Mouse (Mus musculus): Measurements from ENCODE around the gene Mgat5. TPM values are rescaled to one million over a fixed set of nuclear protein-coding genes. Genes with fewer than 3 reads are reported as not detected.

The Mgat5 gene
- polyA plus RNA-seq, 1 experiment: 24.1 TPM

DNA sequence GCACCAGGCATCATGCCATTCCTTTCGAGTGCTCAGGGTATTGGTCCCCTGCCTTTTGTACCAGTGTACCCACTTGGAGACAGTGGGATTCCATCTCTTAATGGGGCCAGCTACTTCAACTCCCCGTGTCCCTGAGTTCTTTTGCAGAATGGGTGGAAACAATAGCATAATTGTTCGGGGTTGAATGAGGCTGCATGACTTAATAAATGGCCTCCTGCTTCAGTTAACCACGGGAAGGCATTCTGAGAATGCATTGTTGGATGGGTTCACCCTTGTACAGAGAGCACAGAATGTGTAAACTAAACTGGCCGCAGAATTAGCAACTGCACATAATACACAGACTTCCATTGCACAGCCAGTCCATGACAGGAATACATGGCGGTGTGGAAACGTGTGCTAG is 214.8 kb downstream of the Mgat5 start:
- TF ChIP-seq POLR2A (IDR thresholded peaks at IDR 0.05; ENCODE audit: control insufficient read depth, extremely low read depth, insufficient read depth, low read length, poor library complexity): no peak
- no peak for TF ChIP-seq CTCF (IDR thresholded peaks at IDR 0.05; ENCODE audit: borderline replicate concordance, control insufficient read depth, extremely low read depth, insufficient read depth, low read length, poor library complexity)
- Histone ChIP-seq H3K4me3 (ENCODE audit: control insufficient read depth, insufficient read depth, low read length) (no peak overlapping the region), H3K36me3 (ENCODE audit: control insufficient read depth, insufficient read depth, low read length) (peaks cover 33% of the 10 kb centered on the region), H3K4me1 (replicated peaks; ENCODE audit: control insufficient read depth, insufficient read depth, low read length) (no peaks in the 10 kb centered on the region), H3K27ac (ENCODE audit: control insufficient read depth, insufficient read depth, low read length) (no peak overlapping the region), H3K27me3 (ENCODE audit: control insufficient read depth, insufficient read depth, low read length) (no peaks in the 10 kb centered on the region)
- no peak for DNase-seq
- 94% methylated on average over 7 of the region's 7 CpGs for WGBS

DNA sequence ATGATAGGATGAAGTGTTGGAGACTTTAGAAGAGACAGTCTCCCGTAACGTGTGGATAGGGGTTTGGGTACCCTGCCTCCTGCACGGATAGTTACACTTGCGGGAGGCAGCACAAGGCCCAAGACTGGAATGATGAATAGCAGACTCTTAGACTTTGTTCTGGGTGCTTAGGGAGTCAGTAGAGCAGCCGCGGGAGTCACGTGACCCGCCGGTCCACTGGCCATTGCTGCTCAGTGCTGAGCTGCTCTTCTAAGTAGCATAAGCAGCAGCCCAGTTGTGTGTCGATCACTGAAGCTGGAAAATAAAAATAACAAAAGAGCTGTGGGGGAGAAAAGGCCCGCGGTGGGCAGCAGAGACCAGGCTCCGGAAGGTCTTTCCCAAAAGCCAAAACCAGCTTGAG is 215.6 kb downstream of the Mgat5 start:
- Histone ChIP-seq H3K27me3 (ENCODE audit: control insufficient read depth, insufficient read depth, low read length) (no peaks in the 10 kb centered on the region), H3K4me3 (ENCODE audit: control insufficient read depth, insufficient read depth, low read length) (no peak overlapping the region), H3K27ac (ENCODE audit: control insufficient read depth, insufficient read depth, low read length) (no peak overlapping the region), H3K36me3 (ENCODE audit: control insufficient read depth, insufficient read depth, low read length) (peaks cover 26% of the 10 kb centered on the region), H3K4me1 (replicated peaks; ENCODE audit: control insufficient read depth, insufficient read depth, low read length) (no peaks in the 10 kb centered on the region)
- TF ChIP-seq POLR2A (IDR thresholded peaks at IDR 0.05; ENCODE audit: control insufficient read depth, extremely low read depth, insufficient read depth, low read length, poor library complexity) (no peak), CTCF (IDR thresholded peaks at IDR 0.05; ENCODE audit: borderline replicate concordance, control insufficient read depth, extremely low read depth, insufficient read depth, low read length, poor library complexity) (no peak)
- 96% methylated on average over 13 of the region's 13 CpGs for WGBS
- no peak for DNase-seq

- peaks cover 22% of the 10 kb centered on the region for H3K36me3 ChIP-seq (ENCODE audit: control insufficient read depth, insufficient read depth, low read length)
- H3K27ac ChIP-seq (ENCODE audit: control insufficient read depth, insufficient read depth, low read length): no peak overlapping the region
- no peaks in the 10 kb centered on the region for H3K27me3 ChIP-seq (ENCODE audit: control insufficient read depth, insufficient read depth, low read length)
- H3K4me1 ChIP-seq (replicated peaks; ENCODE audit: control insufficient read depth, insufficient read depth, low read length): no peaks in the 10 kb centered on the region
- no peak overlapping the region for H3K4me3 ChIP-seq (ENCODE audit: control insufficient read depth, insufficient read depth, low read length)
- no peak for DNase-seq
- TF ChIP-seq CTCF (IDR thresholded peaks at IDR 0.05; ENCODE audit: borderline replicate concordance, control insufficient read depth, extremely low read depth, insufficient read depth, low read length, poor library complexity) (no peak), POLR2A (IDR thresholded peaks at IDR 0.05; ENCODE audit: control insufficient read depth, extremely low read depth, insufficient read depth, low read length, poor library complexity) (no peak)
- WGBS: 98% methylated on average over 15 of the region's 15 CpGs
Observed at GRCm38 (mm10) chr1:127420795-127421194, 216.0 kb downstream of the Mgat5 start.

DNA sequence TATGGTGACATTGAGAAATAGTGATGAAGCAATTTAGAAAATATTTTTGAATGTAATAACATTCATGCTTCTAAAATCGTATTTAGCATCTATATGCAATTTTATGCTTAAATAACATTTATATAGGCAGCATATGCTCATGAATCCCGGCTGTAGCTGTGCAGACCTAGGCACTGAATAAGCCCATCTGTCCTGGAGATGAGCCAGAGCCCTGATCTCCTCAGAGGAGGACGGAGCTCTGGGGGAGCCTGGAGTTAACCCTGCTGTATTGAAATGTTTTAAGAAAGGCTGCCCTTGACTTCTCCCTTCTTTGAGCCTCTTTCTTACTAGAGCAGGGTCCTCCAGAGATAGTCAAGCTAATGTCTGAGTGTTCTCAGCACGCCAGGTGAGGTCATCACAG is 217.8 kb downstream of the Mgat5 start:
- Histone ChIP-seq H3K36me3 (ENCODE audit: control insufficient read depth, insufficient read depth, low read length) (peaks cover 19% of the 10 kb centered on the region), H3K27me3 (ENCODE audit: control insufficient read depth, insufficient read depth, low read length) (no peaks in the 10 kb centered on the region), H3K4me1 (replicated peaks; ENCODE audit: control insufficient read depth, insufficient read depth, low read length) (no peaks in the 10 kb centered on the region), H3K4me3 (ENCODE audit: control insufficient read depth, insufficient read depth, low read length) (no peak overlapping the region), H3K27ac (ENCODE audit: control insufficient read depth, insufficient read depth, low read length) (no peak overlapping the region)
- DNase-seq: no peak
- TF ChIP-seq CTCF (IDR thresholded peaks at IDR 0.05; ENCODE audit: borderline replicate concordance, control insufficient read depth, extremely low read depth, insufficient read depth, low read length, poor library complexity): no peak
- no peak for TF ChIP-seq POLR2A (IDR thresholded peaks at IDR 0.05; ENCODE audit: control insufficient read depth, extremely low read depth, insufficient read depth, low read length, poor library complexity)
- 94% methylated on average over 4 of the region's 4 CpGs for WGBS

DNA sequence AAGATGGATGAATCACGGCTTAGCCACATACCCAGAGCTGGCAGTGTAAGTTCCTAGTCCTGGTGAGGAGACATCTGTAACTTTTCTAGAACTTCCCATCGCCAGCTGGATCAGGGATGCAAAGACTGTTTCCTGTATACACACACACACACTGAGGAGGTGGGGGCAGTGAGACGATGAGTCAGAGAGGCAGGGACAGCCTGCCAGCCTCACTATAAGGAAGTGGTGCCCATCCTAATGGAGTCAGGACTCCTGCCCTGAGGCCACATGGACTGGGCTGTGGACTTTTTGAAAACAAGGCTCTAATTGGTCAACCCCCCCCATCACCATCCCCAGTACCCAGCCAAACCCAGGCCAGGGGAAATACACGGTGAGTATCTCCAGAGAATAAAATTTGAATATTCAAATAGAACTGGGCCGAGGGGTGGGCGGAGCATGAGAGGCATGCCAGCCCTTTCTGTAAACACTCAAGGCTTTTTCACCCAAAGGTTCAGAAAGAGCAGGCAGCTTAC is 220.3 kb downstream of the Mgat5 start:
- no peak overlapping the region for H3K4me3 ChIP-seq (ENCODE audit: control insufficient read depth, insufficient read depth, low read length)
- H3K27ac ChIP-seq (ENCODE audit: control insufficient read depth, insufficient read depth, low read length): no peak overlapping the region
- peaks cover 10% of the 10 kb centered on the region for H3K36me3 ChIP-seq (ENCODE audit: control insufficient read depth, insufficient read depth, low read length)
- H3K4me1 ChIP-seq (replicated peaks; ENCODE audit: control insufficient read depth, insufficient read depth, low read length): no peaks in the 10 kb centered on the region
- DNase-seq: no peak
- 79% methylated on average over 6 of the region's 6 CpGs for WGBS
- H3K27me3 ChIP-seq (ENCODE audit: control insufficient read depth, insufficient read depth, low read length): no peaks in the 10 kb centered on the region
- TF ChIP-seq POLR2A (IDR thresholded peaks at IDR 0.05; ENCODE audit: control insufficient read depth, extremely low read depth, insufficient read depth, low read length, poor library complexity) (no peak), CTCF (IDR thresholded peaks at IDR 0.05; ENCODE audit: borderline replicate concordance, control insufficient read depth, extremely low read depth, insufficient read depth, low read length, poor library complexity) (no peak)

DNA sequence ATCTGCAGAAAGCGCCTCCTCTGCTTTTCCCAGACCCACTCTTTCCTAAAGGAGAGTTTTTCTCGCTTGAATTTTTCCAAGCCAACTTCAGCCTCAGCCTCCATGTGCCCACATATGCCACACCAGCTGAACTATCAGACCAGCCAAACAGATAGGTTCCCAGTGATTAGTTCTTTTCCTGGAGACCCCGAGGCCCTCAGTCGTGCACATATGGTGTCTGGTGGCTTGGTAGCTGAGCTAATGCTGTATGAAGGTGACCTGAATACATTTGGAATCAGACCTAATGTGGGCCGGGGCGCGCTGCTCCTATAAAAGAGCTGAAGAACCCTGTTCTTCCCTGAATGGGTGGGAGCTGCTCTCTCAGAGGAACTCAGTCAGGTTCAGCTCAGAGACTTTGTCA is 225.5 kb downstream of the Mgat5 start:
- TF ChIP-seq POLR2A (IDR thresholded peaks at IDR 0.05; ENCODE audit: control insufficient read depth, extremely low read depth, insufficient read depth, low read length, poor library complexity) (no peak), CTCF (IDR thresholded peaks at IDR 0.05; ENCODE audit: borderline replicate concordance, control insufficient read depth, extremely low read depth, insufficient read depth, low read length, poor library complexity) (no peak)
- Histone ChIP-seq H3K36me3 (ENCODE audit: control insufficient read depth, insufficient read depth, low read length) (0 out of 2 replicates have a peak, but pooled peaks cover 5% of the 10 kb centered on the region), H3K4me3 (ENCODE audit: control insufficient read depth, insufficient read depth, low read length) (no peak overlapping the region), H3K4me1 (replicated peaks; ENCODE audit: control insufficient read depth, insufficient read depth, low read length) (no peaks in the 10 kb centered on the region), H3K27me3 (ENCODE audit: control insufficient read depth, insufficient read depth, low read length) (no peaks in the 10 kb centered on the region), H3K27ac (ENCODE audit: control insufficient read depth, insufficient read depth, low read length) (no peak overlapping the region)
- WGBS: 96% methylated on average over 7 of the region's 7 CpGs
- no peak for DNase-seq

DNA sequence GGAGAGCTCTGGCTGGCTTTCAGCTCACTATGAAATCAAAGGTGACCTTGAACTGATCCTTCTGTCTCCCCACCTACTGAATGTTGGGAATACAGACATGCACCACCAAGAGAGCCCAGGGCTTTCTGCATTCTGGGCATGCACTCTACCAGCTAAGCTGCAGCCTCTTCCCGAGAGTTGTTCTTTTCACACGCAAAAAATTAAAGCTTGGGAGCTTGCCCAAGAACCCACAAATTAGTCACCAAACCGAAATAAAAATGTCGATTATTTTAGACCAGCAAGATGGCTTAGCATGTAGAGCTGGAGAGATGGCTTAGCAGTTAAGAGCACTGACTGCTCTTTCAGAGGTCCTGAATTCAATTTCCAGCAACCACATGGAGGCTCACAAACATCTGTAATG is 230.0 kb downstream of the Mgat5 start:
- H3K27ac ChIP-seq (ENCODE audit: control insufficient read depth, insufficient read depth, low read length): no peak overlapping the region
- WGBS: 92% methylated on average over 4 of the region's 4 CpGs
- H3K4me3 ChIP-seq (ENCODE audit: control insufficient read depth, insufficient read depth, low read length): no peak overlapping the region
- no peaks in the 10 kb centered on the region for H3K4me1 ChIP-seq (replicated peaks; ENCODE audit: control insufficient read depth, insufficient read depth, low read length)
- TF ChIP-seq POLR2A (IDR thresholded peaks at IDR 0.05; ENCODE audit: control insufficient read depth, extremely low read depth, insufficient read depth, low read length, poor library complexity): no peak
- no peak for TF ChIP-seq CTCF (IDR thresholded peaks at IDR 0.05; ENCODE audit: borderline replicate concordance, control insufficient read depth, extremely low read depth, insufficient read depth, low read length, poor library complexity)
- H3K36me3 ChIP-seq (ENCODE audit: control insufficient read depth, insufficient read depth, low read length): 0 out of 2 replicates have a peak, but pooled peaks cover 5% of the 10 kb centered on the region
- H3K27me3 ChIP-seq (ENCODE audit: control insufficient read depth, insufficient read depth, low read length): no peaks in the 10 kb centered on the region
- DNase-seq: no peak

Measured in thymus, adult 2 months (tissue).